Mouse (Mus musculus) forebrain, embryonic 14.5 days (tissue): ENCODE results near the gene Rab6b. TPM values are rescaled to one million over a fixed set of nuclear protein-coding genes. Genes with fewer than 3 reads are reported as not detected.

Experiments used
- ATAC-seq: fragments of 200-750 bp; cut with Nextera tagmentation; 2 replicates; pipeline ENCODE4 v1.8.0; 2017; ENCODE audit warnings: mild to moderate bottlenecking, moderate library complexity
- DNase-seq: peaks from one replicate; pipeline ENCODE4 v3.0.0-alpha.2; 2015; ENCODE audit warnings: low spot score
- H3K27ac ChIP-seq: fragments of 300-500 bp; sonication (generic); 2 replicates; pipeline ENCODE4 v1.5.1; 2014; ENCODE audit warnings: low read depth, mild to moderate bottlenecking, control low read depth, low read length, moderate library complexity
- H3K27me3 ChIP-seq: fragments of 300-500 bp; sonication (generic); replicated peaks from 2 replicates; pipeline ENCODE4 v1.6.1; 2014; ENCODE audit warnings: low read length, control low read depth, mixed read lengths; ENCODE audit not compliant: control insufficient read depth, insufficient read depth
- H3K36me3 ChIP-seq: fragments of 300-500 bp; sonication (generic); 2 replicates; pipeline ENCODE4 v1.6.1; 2014; ENCODE audit warnings: low read length, control low read depth; ENCODE audit not compliant: control insufficient read depth, insufficient read depth
- H3K4me1 ChIP-seq: fragments of 300-500 bp; sonication (generic); 2 replicates; pipeline ENCODE4 v1.6.1; 2014; ENCODE audit warnings: antibody characterized with exemption, low read length, control low read depth; ENCODE audit not compliant: control insufficient read depth, insufficient read depth
- H3K4me2 ChIP-seq: fragments of 300-500 bp; sonication (generic); 2 replicates; pipeline ENCODE4 v1.6.1; 2014; ENCODE audit warnings: mild to moderate bottlenecking, control low read depth, low read length
- H3K4me3 ChIP-seq: fragments of 300-500 bp; sonication (generic); 2 replicates; pipeline ENCODE4 v1.5.1; 2014; ENCODE audit warnings: low read depth, low read length, control low read depth
- H3K9ac ChIP-seq: fragments of 300-500 bp; sonication (generic); 2 replicates; pipeline ENCODE4 v1.6.1; 2014; ENCODE audit warnings: mild to moderate bottlenecking, low read length, control low read depth, moderate library complexity
- H3K9me3 ChIP-seq: fragments of 300-500 bp; sonication (generic); replicated peaks from 2 replicates; pipeline ENCODE4 v1.6.1; 2016; ENCODE audit warnings: low read length, control low read depth, mixed read lengths; ENCODE audit not compliant: control insufficient read depth
- WGBS: fragments of 180-500 bp; shearing (Covaris S2); extraction: QIAGEN DNeasy Blood & Tissue Kit; methylation state at CpG from one replicate; pipeline ENCODE4 v1.1.7; 2014; 5-methylcytosine and 5-hydroxymethylcytosine counted together
- polyA plus RNA-seq: library from polyadenylated mRNA; unstranded; fragments of >200 nt; fragmentation: Nextera tagmentation; extraction: Ambion mirVana; gene quantifications from 2 replicates; pipeline ENCODE4 v1.2.1, GENCODE M21; 2014

The Rab6b gene
- polyA plus RNA-seq, 1 experiment from 2014 or later, result 32.5 TPM

DNA sequence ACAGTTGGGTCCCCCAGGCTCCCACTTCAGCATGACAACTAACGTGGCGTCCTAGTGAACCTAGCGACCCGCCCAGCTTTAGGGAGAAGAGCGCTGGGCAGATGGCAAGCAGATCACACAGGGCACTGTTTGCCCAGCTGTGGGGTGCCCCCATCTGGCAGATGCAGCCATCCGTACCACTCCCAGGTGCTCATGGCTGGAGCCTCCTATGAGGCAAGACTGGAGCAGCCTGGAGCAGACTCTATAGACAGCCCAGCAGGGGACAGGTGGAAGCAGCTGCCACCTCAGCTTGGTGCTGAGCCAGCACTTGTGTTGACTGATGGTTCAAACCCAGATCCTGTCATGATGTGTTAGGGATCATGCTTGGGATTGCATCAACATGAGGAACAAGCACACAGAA, 56.5 kb downstream of the Rab6b start:
- H3K4me2 ChIP-seq, result no peak overlapping the region
- H3K9me3 ChIP-seq, result no peaks in the 10 kb centered on the region
- H3K36me3 ChIP-seq, result peaks cover 62% of the 10 kb centered on the region
- H3K4me3 ChIP-seq, result no peak overlapping the region
- WGBS, result 81% methylated on average over 6 of the region's 6 CpGs
- ATAC-seq (0 out of 2 replicates have a peak, but pooled peaks have one; percentile 40), DNase-seq (no peak)
- H3K27me3 ChIP-seq, result no peaks in the 10 kb centered on the region
- H3K4me1 ChIP-seq, result no peaks in the 10 kb centered on the region
- H3K9ac ChIP-seq, result no peak overlapping the region
- H3K27ac ChIP-seq, result no peak overlapping the region

DNA sequence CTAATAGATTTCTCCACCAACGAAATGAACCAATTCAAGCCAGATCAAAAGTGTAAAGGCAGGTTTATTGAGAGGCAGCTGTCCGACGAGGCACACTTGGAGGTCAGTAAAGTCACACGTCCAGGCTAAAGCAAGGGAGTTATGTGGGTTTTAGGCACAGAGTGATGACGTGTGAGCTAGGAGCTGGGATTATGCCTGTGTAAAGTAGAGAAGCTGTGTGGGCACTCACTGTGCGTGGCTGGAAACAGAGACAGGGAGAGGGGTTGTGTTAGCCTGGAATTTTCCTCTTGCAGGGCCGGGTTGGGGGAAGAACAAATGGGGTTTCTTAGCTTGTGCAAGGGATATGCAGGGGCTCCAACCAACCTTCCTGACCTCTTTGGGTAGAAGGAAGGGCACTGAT, 57.2 kb downstream of the Rab6b start:
- WGBS, result 71% methylated on average over 7 of the region's 7 CpGs
- ATAC-seq (no peak), DNase-seq (no peak)
- Histone ChIP-seq H3K27ac (no peak overlapping the region), H3K4me1 (no peaks in the 10 kb centered on the region), H3K4me2 (no peak overlapping the region), H3K9me3 (no peaks in the 10 kb centered on the region), H3K4me3 (no peak overlapping the region), H3K9ac (no peak overlapping the region), H3K36me3 (peaks cover 55% of the 10 kb centered on the region), H3K27me3 (no peaks in the 10 kb centered on the region)

DNA sequence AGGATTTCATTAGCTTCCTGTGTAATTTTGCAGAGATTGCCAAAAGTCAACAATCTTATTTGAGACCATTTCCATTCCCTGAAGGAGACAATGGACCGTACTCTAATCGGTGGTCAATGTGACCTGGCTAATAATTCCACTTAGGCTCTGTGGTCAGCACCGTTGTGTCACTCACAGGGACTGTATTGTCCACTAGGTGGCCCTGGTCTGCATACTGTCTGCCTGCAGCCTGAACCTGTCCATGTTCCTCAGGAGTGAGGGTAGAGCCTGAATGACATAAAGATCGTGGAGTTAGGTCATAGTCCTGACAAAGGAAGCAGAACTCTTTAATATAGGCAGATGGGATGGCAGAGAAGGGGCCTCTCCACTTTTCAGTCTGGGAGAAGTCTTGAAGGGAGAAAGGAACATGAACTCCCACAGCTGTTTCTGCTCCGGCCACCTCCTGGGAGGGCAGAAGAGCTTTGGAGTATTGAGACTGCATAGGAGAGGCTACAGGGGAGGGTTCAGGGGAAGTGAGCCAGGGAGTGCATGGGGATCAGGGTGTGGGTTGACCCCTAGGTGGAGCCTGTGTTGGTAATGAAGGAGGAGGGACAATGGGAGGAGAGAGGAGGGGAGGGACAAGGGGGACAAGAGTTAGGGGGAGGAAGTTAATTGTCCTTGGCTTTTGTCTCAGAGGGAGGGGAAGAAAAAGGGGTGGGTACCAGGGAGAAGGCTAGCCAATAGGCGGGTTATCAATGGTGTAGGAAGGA, 63.4 kb downstream of the Rab6b start:
- WGBS, result 61% methylated on average over 6 of the region's 6 CpGs
- no peaks in the 10 kb centered on the region for H3K27me3 ChIP-seq
- no peak overlapping the region for H3K9ac ChIP-seq
- no peak overlapping the region for H3K4me3 ChIP-seq
- peaks cover 21% of the 10 kb centered on the region for H3K36me3 ChIP-seq
- peaks cover under 1% of the 10 kb centered on the region; the same call in 1 of the 2 replicates for H3K4me1 ChIP-seq
- no peak overlapping the region for H3K27ac ChIP-seq
- H3K9me3 ChIP-seq, result no peaks in the 10 kb centered on the region
- DNase-seq, result no peak
- H3K4me2 ChIP-seq, result no peak overlapping the region
- ATAC-seq, result no peak

DNA sequence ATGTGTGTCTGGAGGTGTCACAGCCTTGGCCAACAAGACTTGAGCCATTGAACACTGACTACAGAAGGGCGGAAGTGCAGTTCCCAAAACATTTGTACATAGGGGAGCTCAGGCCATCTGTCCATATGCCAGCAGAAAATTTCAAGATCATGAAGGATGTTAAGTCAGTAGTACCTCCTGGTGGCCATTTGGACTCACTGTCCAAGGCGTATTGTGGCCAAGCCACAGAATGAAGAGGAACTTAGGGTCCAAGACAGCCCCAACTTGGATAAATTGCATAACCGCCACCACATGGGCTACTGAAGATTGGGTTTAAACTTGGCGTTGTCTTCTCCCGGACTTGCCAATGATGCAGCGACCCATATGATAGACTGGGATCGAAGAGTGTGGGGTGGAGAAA, 64.1 kb downstream of the Rab6b start:
- no peak for ATAC-seq
- H3K36me3 ChIP-seq, result peaks cover 17% of the 10 kb centered on the region
- no peak overlapping the region for H3K9ac ChIP-seq
- H3K27me3 ChIP-seq, result no peaks in the 10 kb centered on the region
- H3K4me1 ChIP-seq, result peaks cover 8% of the 10 kb centered on the region
- no peaks in the 10 kb centered on the region for H3K9me3 ChIP-seq
- H3K4me2 ChIP-seq, result no peak overlapping the region
- H3K27ac ChIP-seq, result no peak overlapping the region
- WGBS, result 96% methylated on average over 7 of the region's 7 CpGs
- DNase-seq, result no peak
- no peak overlapping the region for H3K4me3 ChIP-seq

DNA sequence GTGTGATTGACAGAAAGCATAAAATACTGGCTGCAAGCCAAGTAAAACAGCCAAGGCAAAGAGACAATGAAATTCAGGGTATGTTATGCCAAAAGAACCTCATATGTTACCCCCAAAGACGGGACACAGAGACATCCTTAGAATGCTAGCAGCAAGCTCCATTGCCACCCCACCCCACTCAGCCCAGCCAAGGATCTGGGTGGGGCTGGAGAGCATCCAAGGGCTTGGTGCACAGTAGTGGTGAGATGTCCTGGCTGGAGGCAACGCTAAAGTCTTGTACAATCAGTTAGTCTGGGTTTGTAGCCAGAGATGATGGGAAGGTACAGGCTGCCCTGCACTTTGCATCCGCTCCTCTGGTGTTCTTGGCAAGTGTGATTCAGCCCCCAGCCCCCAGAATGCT, 68.7 kb downstream of the Rab6b start:
- H3K4me3 ChIP-seq, result no peak overlapping the region
- DNase-seq (peak; percentile 51), ATAC-seq (peak; percentile 45)
- no peaks in the 10 kb centered on the region for H3K9me3 ChIP-seq
- H3K4me2 ChIP-seq, result peak overlapping the region; percentile 56
- H3K36me3 ChIP-seq, result peaks cover 24% of the 10 kb centered on the region
- peaks cover 11% of the 10 kb centered on the region for H3K4me1 ChIP-seq
- peak overlapping the region; percentile 55; the same call in 1 of the 2 replicates for H3K27ac ChIP-seq
- no peaks in the 10 kb centered on the region for H3K27me3 ChIP-seq
- 60% methylated on average over 3 of the region's 3 CpGs for WGBS
- peak overlapping the region; percentile 64; the same call in 1 of the 2 replicates for H3K9ac ChIP-seq

DNA sequence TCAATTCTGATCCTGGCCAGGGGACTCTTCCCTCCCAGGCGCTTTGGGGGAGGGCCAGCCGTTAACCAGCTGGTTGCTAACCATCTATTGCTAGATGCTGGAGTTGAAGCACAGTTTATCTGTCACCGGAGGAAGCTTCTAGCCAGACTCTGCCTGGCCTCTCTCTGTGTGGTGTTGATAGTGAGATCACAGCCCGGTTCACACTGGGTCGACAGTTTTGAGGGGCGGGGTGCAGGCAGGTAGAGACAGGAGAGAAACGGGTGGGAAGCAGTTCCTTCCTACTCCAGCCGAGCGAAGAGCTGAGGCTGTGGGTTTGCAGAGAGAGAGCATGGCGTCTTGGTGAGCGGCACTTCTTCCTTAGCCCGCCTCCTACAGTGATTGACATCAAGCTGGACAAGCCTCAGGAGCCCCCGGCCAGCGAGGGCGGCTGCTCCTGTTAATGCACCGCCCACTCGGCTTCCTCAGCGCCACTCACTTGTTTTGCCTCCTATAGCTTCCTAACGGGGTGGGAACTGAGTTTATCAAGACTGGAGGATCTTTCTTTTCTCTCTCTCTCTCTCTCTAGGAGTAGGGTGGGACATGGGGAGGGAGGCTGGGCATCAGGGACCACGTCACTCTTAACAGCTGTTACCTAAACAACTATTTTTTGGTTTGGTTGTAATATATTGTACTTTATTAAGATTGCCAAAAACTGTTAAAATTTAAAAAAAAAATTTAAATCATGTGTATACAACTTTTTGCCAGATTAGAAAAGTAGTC, 69.4 kb downstream of the Rab6b start:
- ATAC-seq, result peak; percentile 87
- WGBS, result 6% methylated on average over 20 of the region's 20 CpGs
- peak overlapping the region; percentile 33; the same call in 1 of the 2 replicates for H3K27ac ChIP-seq
- peak overlapping the region; percentile 56 for H3K4me2 ChIP-seq
- no peaks in the 10 kb centered on the region for H3K27me3 ChIP-seq
- H3K4me3 ChIP-seq, result peak overlapping the region; percentile 26
- H3K36me3 ChIP-seq, result peaks cover 24% of the 10 kb centered on the region
- H3K4me1 ChIP-seq, result peaks cover 11% of the 10 kb centered on the region
- peak; percentile 89 for DNase-seq
- H3K9ac ChIP-seq, result peak overlapping the region; percentile 64
- no peaks in the 10 kb centered on the region for H3K9me3 ChIP-seq

DNA sequence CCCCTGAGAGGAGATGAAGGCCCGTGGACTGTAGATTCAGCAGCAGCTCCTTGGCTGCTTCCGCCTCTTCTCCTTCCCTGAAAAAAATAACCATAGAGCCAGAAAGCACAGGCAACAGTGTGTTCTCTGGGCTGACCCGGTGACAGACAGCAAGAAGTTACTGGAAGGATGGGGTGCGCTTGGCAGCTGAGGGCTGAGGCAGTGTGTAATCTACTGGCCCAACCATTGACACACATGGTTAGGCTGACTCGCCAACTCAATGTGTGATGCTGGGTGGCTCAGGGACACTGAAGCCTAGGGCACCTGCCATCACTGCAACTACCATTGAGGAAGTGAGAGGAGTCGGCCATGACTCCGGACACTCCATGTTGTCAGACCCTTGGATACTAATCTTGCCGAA, 70.3 kb downstream of the Rab6b start:
- Histone ChIP-seq H3K9ac (no peak overlapping the region), H3K27me3 (no peaks in the 10 kb centered on the region), H3K27ac (no peak overlapping the region), H3K4me3 (no peak overlapping the region), H3K4me2 (no peak overlapping the region), H3K4me1 (peaks cover 11% of the 10 kb centered on the region), H3K36me3 (peaks cover 26% of the 10 kb centered on the region), H3K9me3 (no peaks in the 10 kb centered on the region)
- DNase-seq, result no peak
- ATAC-seq, result no peak
- WGBS, result 88% methylated on average over 8 of the region's 8 CpGs

DNA sequence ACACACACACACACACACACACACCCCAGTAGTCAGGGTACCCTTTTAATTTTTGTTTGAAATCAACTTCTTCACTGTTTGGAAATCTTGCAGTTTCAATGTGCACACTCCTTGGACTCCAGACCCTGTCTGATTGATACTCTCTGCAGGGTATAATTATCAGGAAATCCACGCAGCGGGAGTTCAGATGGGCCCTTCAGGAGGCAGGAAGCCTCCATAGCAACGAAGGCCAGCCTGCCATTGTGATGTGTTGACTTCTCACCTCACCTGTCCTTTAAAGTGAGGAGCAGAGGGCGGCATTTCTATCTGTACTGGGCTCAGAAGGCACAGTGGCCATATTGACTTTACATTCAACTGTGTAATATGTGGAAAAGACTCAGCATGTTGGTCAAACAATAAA, 73.3 kb downstream of the Rab6b start:
- WGBS, result 71% methylated on average over 4 of the region's 4 CpGs
- Histone ChIP-seq H3K27ac (no peak overlapping the region), H3K4me3 (no peak overlapping the region), H3K27me3 (no peaks in the 10 kb centered on the region), H3K4me2 (no peak overlapping the region), H3K9ac (no peak overlapping the region), H3K9me3 (no peaks in the 10 kb centered on the region), H3K4me1 (peaks cover 11% of the 10 kb centered on the region), H3K36me3 (peaks cover 38% of the 10 kb centered on the region)
- no peak for DNase-seq
- no peak for ATAC-seq

DNA sequence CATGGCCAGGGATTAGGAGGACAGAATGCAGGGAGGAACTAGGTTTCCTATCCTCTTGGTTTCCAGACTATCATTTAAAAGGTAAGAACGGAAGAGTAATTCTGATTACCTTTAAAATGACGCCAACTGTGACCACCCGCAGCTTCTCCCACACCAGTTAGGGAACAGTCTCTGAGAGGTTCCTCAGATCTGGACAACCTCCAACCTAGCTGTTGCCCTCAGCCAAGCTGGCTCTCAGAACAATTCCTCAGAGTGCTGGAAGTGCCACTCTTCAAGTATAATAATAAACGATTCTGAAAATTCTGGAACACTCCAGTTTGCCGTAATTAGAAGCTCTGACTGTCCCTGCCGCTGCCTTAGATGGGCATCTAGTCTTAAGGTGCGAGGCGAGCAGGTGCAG, 74.4 kb downstream of the Rab6b start:
- H3K9ac ChIP-seq, result no peak overlapping the region
- 90% methylated on average over 8 of the region's 8 CpGs for WGBS
- no peak overlapping the region for H3K4me2 ChIP-seq
- H3K4me3 ChIP-seq, result no peak overlapping the region
- no peaks in the 10 kb centered on the region for H3K27me3 ChIP-seq
- H3K4me1 ChIP-seq, result no peaks in the 10 kb centered on the region
- ATAC-seq (no peak), DNase-seq (no peak)
- no peak overlapping the region for H3K27ac ChIP-seq
- no peaks in the 10 kb centered on the region for H3K9me3 ChIP-seq
- H3K36me3 ChIP-seq, result peaks cover 49% of the 10 kb centered on the region
